Mouse (Mus musculus) heart, postnatal 10 days (tissue): ENCODE measurements around the gene Pkn1. TPM values are rescaled to one million over a fixed set of nuclear protein-coding genes. Genes with fewer than 3 reads are reported as not detected.
A peak's percentile ranks its signal among the peaks of the same experiment; 100 is the strongest.

ENCODE experiments used
- DNase-seq, 2 experiments: peaks; one replicate each; pipeline ENCODE4 v3.0.0; 2021
- intact Hi-C: fragments of 180-260 bp; cut with DNase I; formaldehyde crosslinking; loops from one replicate; pipeline ENCODE4 v1.15.1; 2025
- total RNA-seq, 2 experiments: library from RNA; stranded (reverse); gene quantifications; 2 replicates each; pipeline ENCODE4 v1.2.3; 2021

Pkn1 gene
- 10 to 100 TPM; 58.9 to 66.7 TPM for total RNA-seq

DNA sequence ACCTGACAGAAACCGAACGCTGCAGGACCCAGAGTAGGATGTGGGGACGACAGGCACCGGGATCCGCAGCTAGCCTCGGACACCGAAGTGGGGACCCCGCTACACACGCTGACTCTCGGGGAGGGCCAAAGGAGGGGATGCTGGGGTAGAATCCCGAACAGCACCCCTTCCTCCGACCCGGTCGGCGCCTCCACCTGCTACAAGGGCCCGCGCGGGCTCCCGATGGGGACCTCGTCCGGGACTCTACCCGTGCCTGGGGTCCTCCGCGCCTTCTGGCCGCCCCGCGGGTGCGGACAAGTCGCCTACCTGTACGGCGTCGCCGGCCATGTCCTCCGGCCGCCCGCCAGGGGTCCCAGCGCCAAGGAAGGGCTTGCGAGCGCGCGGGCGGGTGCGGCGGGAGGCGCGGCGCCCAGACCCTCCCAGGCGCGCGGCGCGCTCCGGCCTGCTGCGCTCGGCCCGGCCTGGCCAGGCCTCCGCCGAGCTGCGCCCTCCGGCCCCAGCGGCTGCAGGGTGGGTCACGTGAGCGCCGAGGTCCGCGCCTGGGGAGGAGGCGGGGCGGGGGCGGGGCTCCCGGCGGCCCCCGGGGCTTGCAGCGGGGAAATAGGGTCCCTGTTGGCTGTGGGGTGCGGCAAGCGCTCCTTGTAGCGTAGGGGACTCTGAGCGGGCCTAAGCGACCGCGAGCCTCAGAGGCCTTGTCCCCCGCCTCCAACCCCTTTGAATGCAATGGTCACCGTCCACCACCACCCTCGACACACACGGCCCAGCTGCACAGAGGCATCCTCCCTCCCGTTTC is at the start of gene Pkn1:
Gene Pkn1, minus strand, starts transcription at position 519 of the 793 bp plus-strand sequence.
- intact Hi-C loops, result loop anchor here (2.0 kb wide), 1 partner anchor 16 kb away; the partner anchor contains the start of gene Ddx39
- DNase-seq, result peak; percentile 83 to 86

DNA sequence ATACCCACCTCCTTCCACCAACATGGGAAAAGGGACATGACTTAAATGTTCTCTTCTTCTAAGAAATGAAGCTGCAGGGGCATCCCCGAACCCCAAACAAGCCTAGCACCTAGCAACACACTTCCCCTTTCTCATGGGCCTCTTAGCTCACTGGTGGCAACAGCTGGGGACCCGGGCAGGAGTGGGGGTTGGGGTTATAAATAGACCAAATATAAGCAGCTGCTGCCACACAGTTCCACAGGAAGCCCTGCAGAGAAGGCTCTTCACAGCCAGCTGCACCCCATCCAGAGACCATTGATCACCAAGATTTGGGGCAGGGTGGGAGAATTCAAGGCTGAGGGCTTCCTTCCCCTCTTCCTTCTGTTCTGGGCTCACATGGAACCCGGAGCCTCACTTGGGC is 49.7 kb upstream of the Pkn1 start:
- intact Hi-C loops, result no loop called here

DNA sequence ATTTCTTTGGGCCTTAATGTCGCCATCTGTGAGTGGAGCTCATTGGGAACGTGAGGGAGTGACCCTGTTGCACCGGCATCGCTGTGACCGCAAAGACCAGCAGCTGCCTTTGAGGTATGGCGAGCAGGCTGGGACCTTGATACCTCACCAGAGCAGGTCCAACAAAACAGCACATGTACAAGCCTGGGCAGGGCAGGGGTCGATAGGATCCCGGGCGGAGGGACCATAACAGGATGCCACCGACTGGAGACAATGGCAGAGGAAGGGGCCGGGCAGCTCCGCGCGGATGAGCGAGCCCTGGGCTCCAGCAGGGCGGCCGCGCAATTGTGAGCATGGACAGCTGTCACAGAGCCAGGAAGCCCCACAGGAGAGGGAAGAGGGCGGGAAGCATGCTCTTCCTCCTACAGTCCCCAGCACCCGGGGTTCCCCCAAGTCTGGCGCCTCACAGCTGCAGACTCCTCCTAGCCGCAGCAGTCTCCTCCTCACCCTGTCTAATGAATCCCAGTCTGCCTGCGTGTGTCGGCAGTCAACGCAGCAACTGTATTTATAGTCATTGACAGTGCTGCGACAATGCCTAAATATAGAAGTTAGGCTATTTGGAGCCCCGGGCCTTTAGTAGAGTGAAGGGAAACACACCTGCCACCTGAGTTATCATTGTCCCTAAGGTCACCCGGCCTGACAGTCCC is 48.8 kb upstream of the Pkn1 start:
- DNase-seq, result peak; percentile 83 to 85
- intact Hi-C loops, result no loop called here

More for the DNA sequence above, 49.7 kb upstream of the Pkn1 start:
- peak; percentile 68 to 70 for DNase-seq

DNA sequence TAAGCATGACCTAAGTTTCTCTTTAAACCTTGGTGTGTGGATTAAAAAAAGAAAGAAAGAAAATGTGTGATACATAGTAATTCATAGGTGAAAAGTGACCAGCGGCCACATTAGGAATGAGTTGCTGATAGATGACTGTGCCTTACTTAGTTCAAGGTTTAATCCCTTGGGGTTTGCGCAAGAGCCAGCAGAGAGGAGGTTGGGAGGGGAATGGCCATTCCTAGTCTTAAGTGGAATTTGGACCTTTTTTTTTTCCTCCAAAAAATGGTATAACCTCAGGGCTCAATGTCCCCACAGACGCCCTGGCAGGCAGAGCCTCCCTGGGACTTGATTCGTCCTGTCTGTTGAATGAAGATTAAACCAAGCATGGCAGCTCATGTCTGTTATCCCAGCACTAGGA is 45.1 kb upstream of the Pkn1 start:
- intact Hi-C loops, result no loop called here
- no peak for DNase-seq

DNA sequence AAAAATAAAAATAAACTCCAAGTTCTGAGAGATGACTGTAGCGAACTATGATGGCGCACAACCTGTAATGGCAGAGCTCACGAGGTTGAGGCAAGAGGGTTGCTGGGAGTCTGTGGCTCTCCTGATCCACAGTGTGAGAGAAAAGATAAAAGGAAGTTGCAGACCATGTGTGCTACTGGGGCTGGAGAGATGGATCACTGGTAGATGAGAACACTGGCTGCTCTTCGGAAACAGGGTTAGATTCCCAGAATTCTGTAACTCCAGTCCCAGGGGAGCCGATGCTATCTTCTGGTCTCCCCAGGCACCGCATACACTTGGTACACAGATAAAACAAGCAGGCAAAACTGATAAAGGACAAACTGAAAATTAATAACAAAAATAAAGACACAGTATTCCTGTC is 44.0 kb upstream of the Pkn1 start:
- intact Hi-C loops, result no loop called here

DNA sequence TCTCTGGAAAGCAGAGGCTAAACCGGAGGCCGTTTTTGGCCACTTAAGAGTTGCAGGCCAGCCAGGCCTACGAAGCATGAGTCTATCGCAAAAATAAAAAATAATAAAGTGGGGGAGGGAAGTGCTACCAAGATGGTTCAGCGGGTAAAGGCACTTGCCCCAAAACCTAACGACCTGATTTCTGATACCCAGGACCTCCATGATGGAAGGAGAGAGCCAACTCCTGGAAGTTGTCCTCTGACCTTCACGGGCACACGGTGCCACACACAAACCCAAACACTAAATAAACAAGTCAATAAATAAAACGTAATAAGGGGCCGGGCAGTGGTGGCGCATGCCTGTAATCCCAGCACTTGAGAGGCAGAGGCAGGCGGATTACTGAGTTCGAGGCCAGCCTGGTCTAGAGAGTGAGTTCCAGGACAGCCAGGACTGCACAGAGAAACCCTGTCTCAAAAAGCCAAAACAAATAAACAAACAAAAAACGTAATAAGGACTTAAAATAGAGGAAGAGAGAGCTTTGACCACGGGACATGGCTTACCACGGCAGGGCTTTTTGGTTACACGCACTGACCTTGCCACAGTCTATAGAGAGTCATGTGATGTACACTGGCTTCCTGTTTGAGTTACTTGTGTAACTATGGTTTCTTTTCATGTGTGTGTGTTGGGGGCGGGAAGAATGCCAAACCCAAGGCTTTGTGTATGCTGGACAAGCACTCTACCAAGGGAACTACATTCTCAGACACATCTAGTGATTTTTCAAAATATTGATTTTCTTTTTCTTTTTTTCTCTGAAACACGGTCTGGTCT is 43.1 kb upstream of the Pkn1 start:
- intact Hi-C loops, result no loop called here
- DNase-seq, result peak; percentile 31 to 42

More for the DNA sequence above, 44.0 kb upstream of the Pkn1 start:
- no peak for DNase-seq

DNA sequence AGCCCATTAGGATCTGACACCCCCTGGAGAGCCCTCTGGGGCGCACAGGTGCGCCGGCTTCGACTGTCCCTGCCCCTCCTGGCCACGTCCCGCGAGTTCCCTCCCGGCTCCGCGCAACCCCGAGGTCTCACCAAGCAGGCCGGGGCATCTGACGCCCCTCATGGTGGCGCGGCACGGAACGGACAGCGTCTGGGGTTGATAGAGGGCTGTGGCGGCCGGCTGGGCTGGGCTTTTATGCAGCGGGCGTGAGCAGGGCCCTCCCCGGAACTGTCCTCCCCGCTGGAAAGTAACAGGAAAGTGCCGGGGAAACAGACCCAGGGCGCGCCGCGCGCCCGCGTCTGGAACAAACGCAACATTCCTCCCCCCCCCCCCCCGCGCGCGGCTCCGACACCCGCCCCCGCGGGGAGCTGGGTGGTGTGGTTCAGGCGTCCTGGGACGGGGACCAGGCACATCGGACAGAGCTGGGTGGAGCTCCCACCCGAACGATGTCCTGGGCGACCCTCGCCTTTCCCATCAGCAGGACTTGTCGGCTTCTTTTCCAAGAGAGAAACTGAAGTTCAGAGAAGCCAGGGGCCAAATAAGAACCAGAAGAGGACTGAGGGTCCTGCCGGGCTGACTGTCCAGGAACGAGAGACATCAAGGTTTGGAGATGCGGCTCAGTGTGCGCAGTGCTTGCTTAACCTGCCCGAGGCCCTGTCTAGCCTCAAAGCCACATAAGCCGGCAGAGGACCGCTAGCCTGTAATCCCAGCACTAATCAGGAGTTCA is 42.2 kb upstream of the Pkn1 start, which contains the start of gene Adgre5:
Gene Adgre5, minus strand, starts transcription at position 351 of the 766 bp plus-strand sequence.
- intact Hi-C loops, result no loop called here
- peak; percentile 85 to 86 for DNase-seq

DNA sequence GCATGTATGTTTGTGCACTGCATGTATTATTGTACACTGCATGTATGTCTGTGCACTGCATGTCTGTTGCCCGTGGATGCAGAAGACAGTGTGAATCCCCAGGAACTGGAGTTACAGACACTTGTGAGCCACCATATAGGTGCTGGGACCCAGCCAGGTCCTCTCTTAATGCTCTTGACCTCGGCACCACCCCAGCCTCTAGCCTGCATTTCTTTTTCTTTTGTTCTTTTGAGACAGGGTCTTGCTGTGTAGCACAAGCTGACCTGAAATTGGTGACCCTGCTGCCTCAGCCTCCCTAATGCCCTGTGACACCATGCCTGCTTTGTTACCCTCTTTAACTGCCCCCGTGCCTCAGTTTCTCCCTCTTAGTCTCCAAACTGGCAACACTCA is 41.6 kb upstream of the Pkn1 start:
- DNase-seq, result no peak
- intact Hi-C loops, result no loop called here

DNA sequence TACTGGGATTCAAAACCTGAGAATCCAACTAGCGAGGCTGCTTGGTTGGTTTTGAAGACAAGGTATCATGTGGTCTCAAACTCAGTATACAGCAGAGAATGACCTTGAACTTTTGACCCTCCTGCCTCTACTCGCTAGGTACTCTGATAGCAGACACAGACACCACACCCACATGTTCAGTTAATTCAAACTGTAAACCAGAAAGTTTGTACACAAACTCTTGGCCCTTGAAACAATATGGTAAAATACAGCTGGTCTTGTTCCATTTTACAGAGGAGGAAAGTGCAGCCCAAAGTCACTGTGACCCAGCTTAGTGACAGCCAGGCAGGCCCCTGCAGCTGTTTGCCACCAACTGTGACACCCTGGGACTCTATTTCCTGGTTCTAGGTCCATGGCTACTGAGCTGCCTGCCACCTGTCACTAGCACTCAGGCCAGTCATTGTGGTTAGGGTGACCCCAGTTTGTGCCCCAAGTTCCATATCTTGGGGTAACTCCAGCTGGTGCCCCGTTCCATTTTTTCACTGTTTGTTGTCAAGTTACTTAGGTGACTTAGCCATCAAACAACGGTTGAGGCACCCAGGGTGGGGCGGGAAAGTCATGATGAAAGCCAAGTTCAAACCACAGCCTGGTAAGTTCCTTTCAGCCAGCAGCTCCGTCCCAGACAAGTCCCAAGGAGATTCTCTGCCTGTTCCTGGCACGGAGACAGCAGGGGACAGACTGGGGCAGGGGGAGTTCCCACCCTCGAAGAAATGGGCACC is 40.9 kb upstream of the Pkn1 start:
- DNase-seq, result peak; percentile 48 to 55
- intact Hi-C loops, result no loop called here

DNA sequence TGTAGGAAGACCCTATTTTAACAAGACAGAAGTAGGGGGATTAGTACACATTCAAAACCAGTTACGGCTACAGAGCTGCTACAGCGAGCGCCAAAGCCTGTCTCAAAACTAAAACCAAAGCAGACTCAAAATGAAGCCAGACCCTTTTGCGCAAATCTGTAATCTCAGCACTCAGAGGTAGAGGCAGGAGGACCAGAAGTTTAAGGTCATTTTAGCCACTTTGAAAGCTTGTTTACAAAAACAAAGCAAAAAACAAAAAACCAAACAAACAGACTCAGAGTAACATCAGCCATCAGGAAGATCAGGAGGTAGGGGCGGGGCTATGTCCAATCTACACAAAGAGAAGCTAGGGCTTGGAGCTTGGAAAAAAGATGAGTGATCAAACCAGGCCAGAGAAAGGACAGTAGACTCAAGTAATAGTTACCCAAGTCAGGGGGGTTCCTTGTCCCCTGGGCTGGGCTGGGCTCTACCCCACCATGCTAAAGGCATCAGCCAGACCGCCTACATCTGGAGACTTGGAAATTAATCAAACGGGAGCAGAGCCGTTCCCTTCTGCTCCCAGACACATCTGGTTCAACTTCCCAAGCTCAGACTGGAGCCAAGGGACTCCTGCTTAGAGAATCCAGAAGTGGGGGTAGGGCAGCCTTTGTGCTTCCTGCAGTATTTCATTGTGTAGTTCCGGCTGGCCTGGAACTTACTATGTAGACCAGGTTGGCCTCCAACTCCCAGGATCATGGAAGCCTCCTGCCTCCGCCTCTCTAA is 40.2 kb upstream of the Pkn1 start:
- peak; percentile 76 for DNase-seq
- intact Hi-C loops, result no loop called here

DNA sequence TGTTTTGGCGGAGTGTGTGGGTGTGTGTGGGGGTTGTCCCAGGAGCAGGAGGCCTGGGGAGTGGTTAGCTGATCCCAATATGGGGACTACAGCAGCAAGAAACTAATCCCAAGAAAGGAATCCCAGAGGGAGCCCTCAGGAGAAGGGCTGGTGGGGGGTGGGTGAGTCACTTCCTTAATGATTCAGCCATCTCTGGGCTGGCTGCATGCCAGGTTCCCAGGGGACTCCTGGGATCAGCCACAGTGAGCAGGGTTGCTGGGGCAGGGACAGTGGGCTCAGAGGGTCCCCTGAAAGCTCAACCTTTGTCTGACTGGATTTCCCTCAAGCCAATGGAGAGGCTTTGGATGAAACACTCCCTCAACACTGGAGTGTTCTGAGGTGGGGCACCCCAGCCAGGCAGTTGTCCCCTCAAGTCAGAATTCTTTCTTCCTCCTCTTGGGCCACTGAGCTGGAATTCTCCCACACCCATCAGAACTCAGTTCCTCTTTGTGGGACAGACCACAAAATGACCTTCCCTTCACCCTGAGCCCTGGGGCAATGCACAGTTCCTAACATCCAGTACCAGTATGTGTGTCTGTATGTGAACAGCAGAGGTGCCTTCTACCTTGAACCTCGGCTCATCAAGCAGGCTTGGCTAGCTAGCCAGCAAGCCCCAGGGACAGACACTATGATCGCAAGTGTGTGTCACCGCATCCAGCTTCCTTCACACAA is 39.0 kb upstream of the Pkn1 start:
- intact Hi-C loops, result no loop called here
- peak; percentile 74 to 80 for DNase-seq

DNA sequence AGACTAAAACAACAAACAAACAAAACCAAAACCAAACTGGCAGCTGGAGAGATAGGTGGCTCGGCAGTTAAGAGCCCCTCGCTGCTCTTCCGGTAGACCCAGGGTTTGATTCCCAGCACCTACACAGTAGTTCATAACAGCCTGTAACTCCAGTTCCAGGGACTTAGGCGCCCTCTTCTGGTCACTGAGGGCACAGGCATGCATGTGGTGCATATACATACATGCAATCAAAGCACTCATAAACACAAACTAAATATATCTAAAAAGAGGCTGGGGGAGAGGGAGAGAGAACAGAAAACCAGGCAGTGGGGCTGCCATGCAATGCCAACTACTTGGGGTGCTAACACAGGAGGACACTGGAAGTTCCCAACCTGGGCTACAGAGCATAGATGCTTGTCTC is 38.4 kb upstream of the Pkn1 start:
- DNase-seq, result no peak
- intact Hi-C loops, result no loop called here

DNA sequence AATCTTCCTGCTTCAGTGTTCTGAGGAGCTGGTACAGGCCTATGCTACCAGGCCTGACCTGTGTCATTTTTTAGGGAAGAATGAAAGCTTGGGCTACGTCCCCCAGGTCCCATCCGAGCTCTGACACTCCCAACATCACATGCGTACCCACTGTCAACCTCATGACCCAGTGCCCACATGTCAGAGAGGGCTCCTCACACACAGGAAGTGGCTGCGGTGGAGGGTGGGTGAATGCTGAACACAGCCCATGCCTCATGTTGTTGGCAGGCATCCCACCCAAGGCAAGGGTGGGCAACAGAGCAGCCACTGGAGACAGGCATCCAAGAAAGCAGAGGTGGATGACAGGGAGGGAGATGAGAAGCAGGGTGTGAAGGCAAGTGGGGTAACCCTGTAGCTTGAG is 37.7 kb upstream of the Pkn1 start:
- intact Hi-C loops, result no loop called here
- no peak for DNase-seq

DNA sequence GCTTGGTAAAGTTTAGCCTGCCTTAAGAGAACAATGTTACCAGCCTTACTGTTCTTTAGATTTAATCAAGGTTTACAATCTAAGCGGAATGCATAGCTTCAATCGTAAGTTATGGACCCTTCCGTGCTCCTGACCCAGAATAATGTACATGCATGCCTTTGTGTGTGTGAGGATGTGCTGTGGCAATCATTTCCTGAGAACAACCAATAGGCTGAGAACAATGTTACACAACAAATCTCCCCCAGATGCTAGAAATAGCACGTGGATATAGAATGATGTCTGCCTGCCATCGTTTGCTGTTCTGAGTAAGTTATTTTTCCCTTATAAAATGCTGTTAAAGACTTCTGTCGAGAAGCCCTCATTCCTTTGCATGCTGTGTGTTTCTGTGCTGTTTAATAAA is 33.9 kb upstream of the Pkn1 start:
- DNase-seq, result no peak
- intact Hi-C loops, result no loop called here

DNA sequence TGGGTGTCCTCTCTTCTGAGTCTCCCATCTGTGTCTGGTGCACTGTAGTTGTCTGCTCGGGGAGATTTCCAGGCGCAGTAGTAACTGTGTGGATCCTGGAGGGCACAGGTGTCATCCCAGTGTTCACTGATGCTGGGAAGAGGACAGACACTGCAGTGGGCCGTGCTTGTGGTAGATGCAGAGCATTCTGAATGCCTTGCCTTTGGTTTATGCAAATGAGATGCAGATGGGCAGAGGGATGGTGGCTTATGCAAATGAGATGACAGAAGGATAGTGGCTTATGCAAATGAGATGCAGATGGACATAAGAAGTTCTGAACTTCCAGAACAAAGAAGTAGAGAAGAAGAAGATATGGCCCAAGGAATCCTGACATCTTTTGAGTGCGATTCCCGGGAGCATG is 32.9 kb upstream of the Pkn1 start:
- DNase-seq, result no peak
- intact Hi-C loops, result no loop called here

DNA sequence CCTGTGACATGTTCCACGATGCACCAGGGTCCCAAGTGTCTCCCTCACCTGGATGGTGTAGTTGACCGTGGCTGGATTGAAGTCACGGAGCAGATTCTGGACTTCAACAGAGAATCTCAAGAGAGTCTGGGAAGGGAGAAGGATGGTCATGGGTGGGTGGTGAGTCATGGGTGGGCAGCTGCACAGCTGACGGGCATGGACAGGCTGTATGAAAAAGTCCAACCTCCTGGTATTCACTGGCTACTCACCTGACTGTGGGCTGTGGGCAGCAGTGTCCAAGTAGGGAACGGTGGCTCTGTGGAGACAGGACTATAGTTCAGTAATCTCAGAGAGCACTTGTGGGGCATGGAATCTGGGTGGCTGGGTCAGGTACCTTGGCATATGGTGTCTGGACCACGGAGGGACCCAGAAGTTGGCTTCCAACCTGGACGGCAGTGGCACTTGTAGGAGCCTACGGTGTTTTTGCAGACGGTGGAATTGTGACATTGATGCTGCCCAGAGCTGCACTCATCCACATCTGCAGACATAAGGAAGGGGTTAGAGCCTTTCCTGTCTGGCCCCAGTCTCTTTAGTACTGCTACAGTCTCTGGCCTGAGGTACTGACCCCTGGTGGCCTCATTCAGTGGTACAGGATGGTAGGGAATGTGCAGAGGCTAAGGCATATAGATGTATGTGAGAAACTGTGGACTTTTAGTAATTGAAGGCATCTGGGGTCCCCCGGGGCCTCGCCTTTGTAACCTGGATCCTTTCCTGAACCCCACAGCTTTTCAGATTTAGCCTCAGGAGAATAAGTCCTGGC is 30.2 kb upstream of the Pkn1 start:
- intact Hi-C loops, result no loop called here

DNA sequence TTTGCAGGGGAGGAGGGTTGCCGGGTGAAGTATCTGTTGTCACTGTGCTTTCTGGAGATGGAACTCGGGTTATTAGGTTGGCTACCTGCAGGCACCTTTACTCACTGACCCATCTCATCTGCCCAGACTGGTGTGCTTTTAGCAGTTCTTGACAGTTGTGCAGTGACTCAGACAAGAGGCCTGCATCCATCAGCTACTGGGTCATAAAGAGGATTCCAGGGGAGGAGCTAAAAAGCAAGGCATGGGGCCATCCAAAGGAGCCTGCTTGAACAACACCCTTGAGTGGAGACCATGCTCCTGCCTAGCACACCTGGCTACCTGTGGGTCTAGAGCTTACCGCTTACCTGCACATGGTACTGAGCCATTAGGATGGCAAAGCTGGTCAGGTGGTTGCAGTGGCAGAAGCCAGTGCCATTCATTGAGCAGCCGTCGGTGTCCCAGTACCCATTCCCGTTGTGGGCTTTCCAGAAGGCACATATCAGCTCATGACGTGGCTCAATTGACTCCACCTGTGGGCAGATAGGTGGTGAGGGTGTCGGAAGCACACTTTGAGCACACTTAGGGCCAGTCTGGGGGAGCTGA is 26.6 kb upstream of the Pkn1 start:
- intact Hi-C loops, result loop anchor here (2.0 kb wide), 2 partner anchors 57 to 169 kb away; no protein-coding TSS in a partner anchor
- no peak for DNase-seq

More for the DNA sequence above, 30.2 kb upstream of the Pkn1 start:
- peak; percentile 60 to 72 for DNase-seq
